Mouse (Mus musculus): Measurements from ENCODE around the gene 1700003F12Rik.

Gene 1700003F12Rik

GRCm38 (mm10) chr2:154549886-154550189 is 3.0 kb downstream of the 1700003F12Rik start:
- no peak for DNase-seq

GRCm38 (mm10) chr2:154550937-154551336 is 4.1 kb downstream of the 1700003F12Rik start:
- no peak for DNase-seq

GRCm38 (mm10) chr2:154551476-154551875 is 4.6 kb downstream of the 1700003F12Rik start, which contains the start of gene Actl10:
TSS of gene Actl10 (plus strand) at chr2:154551776.
- DNase-seq, result no peak

DNA sequence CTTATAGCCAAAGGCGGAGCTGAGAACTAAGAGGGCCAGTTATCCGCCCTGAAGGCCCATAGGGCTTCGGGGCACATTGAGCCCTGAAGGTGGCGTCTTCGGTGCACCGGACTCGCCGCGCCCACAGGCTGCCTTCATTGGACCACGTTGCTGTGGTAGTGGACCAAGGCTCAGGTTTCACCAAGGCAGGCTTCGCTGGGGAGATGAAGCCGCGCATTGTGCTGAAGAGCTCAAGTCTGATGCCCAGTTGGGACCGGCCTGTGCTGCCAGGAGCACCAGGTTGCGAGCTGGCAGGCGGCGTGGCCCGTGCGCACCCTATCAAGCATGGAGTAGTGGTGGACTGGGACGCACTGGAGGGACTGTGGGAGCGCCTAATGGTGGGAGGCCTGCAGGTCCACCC is 5.0 kb downstream of the 1700003F12Rik start:
- DNase-seq, result no peak

GRCm38 (mm10) chr2:154552424-154552907 is 5.6 kb downstream of the 1700003F12Rik start:
- DNase-seq, result peak; percentile 66

DNA sequence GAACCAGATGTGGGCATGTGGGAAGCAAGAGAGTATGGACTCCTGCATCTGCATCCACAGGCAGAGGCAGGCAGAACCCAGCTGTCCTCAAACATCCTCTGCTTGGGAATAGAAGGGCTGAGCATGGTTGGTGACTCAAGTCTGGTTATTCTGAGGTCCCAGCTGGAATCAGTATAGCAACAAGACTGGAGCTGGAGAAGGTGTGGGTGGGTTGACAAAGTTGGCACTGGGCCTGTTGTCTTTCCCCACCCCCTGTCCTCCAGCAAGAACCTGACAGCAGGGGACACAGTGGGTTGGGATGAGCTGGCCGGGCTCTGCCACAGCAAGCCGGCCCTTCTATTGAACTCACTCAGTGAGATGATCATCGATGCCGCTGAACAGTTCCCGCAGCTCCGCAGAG is 8.3 kb downstream of the 1700003F12Rik start:
- DNase-seq, result no peak

GRCm38 (mm10) chr2:154557184-154557832 is 10.4 kb downstream of the 1700003F12Rik start:
- no peak for DNase-seq

DNA sequence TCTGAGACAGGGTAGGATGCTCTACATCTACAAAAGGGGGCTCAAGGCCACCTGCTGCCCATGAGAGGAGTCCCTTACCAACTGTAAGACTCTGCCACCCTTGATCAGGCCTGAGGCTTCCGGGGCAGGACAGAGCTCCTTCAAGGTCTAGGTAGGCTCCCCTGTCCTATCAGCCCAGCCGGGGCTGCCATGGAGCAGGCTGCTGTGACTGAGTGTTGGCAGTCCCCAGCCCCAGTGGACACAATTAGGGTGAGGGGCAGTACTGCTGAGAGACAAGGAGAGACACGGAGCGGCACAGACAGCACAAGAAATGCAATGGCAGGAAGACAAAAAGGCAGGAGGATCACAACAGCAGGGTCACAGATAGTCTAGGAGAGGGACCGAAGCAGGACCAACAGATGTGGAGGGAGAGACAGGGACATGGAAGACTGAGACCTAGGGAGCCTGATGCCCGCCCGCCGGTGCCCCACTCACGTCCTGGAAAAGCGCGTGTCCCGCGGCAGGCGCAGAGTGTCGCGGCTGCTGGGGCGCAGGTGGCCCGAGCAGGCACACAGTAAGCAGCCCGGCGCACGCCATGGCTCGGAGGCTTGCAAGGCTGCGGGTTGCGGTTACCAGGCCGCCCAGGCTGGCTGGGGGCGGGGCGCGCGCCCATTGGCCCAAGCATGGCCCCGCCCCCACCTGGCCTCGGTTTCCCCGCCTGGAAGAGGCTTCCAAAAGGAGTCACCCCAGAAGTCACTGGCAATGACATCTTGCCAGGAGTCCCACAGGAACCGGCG is 11.6 kb downstream of the 1700003F12Rik start, which contains the start of gene Necab3:
Necab3 (minus strand) TSS at position 627 of the 776 bp plus-strand sequence.
- DNase-seq, result peak; percentile 77

DNA sequence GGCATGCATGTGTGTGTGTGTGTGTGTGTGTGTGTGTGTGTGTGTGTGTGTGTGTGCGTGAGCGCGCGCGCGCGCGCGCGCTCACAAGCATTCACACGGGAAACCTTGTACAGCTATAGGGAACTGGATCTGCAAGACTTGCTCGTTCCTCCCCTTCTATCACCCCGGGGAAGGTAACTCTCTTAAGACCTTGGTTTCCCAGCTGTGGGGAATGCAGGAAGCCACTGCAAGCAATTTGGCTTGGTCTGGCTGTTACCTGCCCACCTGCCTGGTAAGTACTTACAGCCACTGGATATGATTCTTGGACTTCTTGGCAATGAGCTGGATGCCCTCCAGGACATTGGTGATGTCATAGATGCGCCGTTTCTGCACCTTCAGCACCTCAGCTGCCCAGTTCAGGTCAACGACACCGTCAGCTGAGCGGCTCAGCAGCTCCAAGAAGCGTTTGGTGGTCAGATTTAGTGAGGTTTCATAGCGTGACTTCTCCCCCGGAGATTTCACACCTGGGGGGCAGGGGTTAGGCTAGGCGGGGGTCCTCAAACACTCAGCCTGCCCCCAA is 16.8 kb downstream of the 1700003F12Rik start:
- no peak for DNase-seq

DNA sequence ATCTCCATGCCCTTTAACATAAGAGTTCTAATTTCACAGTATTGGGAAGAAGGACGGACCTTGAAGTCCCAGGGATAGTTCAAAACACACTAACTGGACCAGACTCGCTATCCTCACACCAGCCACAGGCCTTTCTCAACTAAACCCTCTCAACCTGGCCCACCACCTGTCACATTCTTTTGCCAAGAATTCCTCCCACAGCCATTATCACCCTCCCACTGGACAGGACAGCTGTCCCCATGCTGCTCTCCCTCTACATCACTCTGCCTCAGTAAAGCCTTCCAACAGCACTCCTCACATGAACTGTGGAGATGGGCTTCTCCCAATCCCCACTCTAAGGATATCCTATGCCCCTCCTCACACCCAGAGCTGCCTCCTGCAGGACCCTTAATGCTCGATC is 18.7 kb downstream of the 1700003F12Rik start:
- DNase-seq, result no peak

DNA sequence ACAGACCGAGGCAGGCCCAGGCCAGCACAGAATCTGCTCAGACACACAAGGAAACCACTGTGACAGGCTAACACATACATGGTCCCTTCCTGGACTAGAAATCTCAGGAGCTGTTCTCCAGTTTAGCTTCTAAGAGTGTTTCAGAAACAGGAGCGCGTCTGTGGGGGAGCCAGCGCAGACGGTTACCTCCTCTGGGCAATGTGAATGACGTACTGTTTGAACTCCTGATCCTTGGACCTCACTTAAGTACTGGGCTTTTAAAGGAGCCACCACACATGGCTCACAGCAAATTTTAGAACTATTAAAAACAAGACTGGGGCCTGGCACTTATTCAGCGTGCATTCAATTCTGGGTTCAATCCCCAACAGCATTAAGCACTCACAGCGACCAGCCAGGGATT is 19.8 kb downstream of the 1700003F12Rik start:
- no peak for DNase-seq

DNA sequence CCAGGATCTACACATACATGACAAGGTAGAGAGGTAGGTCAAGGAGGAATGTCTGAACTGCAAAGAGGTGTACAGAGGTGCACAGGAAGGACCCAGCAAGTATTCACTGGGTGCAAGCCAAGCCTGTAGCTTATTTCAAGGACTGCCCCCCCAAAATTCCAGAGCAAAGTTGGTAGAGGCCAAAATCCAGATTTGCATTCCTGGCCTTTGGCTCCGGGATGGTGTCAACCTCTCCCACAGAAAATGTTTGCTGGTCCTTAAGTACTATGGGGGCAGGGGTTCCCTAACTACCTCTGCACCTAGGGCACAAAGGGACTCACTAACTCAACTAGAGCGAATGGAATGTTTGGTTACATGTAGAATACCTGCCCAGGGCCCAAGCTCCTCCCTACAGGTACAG is 20.9 kb downstream of the 1700003F12Rik start:
- DNase-seq, result no peak

DNA sequence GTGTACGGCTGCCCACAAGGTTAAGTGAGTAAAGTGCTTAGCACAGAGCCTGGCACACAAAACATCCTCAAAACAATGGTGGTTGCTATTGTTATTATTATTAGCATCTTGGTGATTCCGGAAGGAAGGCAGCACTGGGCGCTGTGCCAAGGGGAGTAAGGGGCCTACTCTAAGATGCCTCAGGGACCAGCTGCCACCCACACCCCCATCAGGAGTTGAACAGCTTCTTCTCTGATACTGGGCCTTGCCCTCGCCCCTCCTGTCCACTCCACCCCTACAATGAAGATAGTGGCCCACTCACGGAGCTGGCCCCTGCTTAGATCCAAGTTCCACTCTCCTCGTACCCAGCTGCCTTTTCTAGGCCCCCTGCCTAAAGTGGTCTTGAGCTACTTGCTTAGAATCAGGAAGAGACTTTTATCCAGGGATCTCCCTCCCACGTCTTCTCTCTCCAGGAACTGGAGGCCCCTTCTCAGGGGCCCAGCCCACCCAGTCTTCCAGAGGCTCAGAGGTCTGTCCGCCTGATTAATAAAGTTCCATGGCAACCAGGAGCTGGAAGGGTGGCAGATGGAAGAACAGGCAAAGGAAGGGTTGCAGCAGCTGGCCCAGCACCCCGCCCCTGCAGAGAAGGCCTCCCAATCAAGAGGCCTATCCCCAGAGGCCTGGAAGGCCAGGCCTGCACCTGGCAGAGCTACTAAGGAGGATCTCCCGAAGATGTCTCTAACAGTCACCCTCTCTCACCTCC is 21.6 kb downstream of the 1700003F12Rik start:
- peak; percentile 48 for DNase-seq

GRCm38 (mm10) chr2:154569071-154569748 is 22.3 kb downstream of the 1700003F12Rik start:
- DNase-seq, result peak; percentile 87

- DNase-seq, result peak; percentile 99
These were observed 23.0 kb downstream of the 1700003F12Rik start, which contains the start of gene E2f1 for GRCm38 (mm10) chr2:154569836-154570286. TSS of gene E2f1 (minus strand) at chr2:154569892.

DNA sequence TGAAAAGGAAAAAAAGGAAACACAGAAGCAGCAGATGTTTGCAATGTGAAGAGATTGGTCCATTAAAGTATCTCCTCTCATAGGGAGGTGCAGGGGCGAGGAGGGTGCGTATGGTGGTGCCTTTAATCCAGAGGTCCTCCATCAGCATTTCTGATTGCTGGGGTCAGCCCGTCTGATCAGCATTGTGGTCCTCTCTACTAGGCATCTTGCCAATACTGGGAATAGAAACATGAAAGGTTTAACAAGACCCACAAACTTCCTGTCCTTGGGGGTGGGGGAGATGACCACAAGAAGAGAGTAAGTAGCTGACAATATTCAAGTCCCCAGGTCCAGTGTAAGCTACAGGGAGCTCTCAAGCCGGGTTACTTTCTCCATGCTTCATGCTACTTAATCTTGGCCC is 23.8 kb downstream of the 1700003F12Rik start:
- no peak for DNase-seq

DNA sequence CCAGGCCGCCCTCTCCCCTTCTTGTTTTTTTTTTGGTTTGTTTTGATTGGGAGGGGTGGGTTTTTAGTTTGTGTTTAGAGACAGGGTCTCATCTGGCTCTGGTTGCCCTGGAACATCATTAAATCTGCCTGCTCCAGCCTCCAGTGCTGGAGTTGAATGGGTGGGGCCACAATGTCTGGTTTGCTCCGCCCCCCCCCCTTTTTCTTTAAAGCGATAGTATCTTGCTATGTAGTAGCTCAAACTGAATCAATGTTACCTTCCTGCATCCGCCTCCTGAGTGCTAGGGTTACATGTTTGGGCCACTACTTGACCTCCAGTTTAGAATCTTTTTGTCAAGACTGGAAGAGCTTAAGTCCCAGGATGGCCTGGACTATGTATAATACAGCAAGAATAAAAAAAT is 24.4 kb downstream of the 1700003F12Rik start:
- no peak for DNase-seq

DNA sequence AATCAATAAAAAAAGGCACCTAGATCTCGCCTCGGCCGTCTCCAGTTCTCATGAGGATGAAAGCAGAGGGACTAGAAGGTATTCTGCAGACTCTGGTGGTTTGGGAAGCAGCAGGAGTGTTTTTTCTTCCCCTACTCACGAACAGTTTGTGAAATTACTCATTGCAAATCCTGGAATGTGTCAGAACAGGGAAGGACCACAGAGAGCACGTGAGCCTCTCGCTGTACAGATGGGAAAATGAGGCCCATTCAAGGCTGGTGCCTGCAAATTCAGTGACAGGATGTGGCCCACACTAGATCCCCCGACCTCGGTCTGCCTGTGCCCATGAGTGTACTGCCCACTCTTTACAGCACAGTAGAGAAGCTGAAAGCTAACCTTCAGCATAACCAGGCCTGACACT is 25.1 kb downstream of the 1700003F12Rik start:
- DNase-seq, result no peak

GRCm38 (mm10) chr2:154572996-154573395 is 26.1 kb downstream of the 1700003F12Rik start:
- no peak for DNase-seq

DNA sequence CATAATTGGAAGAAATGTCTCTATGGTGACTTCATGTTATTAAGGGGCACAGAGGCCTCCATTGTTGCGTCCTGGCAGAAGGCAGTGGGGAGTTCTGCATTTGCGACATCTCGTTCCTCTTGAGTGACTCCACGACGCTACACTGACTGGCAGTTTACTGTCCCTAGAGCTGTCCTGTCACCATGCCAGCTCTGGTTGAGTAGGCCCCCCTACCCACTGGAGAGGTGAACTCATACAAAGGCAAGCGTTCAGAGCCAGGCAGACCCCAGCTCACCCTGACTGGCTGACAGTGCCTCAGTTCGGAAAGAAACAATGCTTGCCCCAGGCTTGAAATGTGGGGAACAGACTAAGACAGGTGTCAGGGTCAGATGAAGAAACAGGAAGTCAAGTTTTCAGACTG is 27.4 kb downstream of the 1700003F12Rik start:
- DNase-seq, result no peak

DNA sequence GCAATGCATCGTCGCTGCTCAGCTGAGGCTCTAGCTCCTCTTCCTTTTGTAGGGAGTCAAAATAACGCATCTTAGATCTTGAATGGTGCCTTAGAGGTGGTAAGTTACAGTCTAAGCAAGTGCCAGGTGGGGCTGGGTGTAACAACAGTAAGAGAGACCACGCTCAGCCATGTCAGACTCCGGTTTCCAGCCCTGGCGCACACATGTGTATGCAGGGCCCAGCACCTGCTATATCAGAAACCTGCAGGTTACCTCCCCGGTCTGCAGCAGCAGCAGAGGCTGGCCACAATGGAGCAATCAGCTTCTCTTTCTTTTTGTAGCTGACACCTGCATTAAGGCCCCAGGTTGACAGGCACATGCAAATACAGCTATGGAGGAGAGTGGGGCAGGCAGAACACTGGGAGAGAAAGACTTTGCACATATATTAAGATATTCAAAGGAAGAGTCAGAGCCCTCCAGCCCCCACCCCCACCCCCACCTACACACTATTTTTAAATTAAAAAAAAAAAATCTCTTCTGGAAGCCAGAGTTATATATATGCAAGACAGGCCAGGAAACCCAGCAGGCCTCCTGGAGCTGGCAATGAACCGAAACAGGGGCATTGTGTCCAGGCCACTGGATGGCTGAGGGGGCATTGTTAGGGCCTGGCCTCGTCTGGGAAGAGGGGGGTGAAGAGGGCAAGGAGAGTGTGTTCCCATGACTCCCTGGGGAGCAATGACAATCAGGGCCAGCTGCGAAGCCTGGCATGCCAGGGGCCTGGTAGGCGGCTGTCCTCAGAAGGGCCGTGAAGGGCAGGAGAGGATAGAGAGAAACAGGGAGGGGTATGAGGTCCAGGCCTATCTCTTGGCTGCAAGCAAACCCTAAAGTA is 30.2 kb downstream of the 1700003F12Rik start:
- DNase-seq, result no peak

- DNase-seq, result no peak
These were observed 30.8 kb downstream of the 1700003F12Rik start for GRCm38 (mm10) chr2:154577744-154578067.

All from liver (tissue).